Mouse (Mus musculus): ENCODE measurements at regions not wholly inside any gene's neighbourhood (a gene's known extent, or its start where the extent isn't known, plus 50 kb on each side); places are given as distances from the start of the nearest gene placed in this dataset.

DNA sequence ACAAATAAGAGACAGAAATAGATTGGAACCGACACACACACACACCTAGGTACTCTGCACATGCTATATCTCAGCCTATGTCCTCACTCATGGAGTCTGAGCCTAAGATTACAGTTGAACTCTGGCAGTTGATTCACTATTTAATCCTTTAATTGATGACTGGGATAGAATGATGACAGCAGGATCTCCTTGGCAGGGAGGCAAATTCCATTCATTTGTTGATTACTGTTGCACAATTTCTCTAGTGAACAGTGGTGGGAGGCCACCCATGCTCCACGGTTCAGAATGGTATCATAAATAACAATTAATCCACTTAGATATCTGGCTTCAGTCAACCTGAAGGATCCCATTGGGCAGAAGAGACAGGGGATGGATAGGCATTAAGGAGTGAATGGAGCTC, 181.3 kb upstream of the Auts2 start:
- no peak for ATAC-seq (replicated peaks; ENCODE audit: poor library complexity, severe bottlenecking)

DNA sequence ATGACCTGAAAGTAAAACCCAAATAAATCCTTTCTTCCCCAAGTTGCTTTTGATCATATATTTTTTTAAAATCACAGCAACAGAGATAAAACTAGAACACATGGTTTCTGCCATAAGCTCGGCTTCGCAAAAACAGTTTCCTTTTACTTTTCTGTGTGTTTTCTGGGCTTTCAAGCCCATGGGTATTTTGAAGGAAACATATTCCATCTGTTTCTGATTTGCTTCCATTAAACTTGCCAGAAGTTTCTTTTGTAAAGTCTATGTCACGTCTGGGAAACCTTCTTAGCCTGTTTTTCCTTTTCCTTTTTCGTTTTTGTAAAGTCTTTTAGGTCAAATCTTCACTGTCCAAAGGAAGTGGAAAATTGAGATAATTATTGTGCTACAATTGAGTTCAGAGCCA, 167.2 kb upstream of the Auts2 start:
- no peak for ATAC-seq (replicated peaks; ENCODE audit: poor library complexity, severe bottlenecking)

DNA sequence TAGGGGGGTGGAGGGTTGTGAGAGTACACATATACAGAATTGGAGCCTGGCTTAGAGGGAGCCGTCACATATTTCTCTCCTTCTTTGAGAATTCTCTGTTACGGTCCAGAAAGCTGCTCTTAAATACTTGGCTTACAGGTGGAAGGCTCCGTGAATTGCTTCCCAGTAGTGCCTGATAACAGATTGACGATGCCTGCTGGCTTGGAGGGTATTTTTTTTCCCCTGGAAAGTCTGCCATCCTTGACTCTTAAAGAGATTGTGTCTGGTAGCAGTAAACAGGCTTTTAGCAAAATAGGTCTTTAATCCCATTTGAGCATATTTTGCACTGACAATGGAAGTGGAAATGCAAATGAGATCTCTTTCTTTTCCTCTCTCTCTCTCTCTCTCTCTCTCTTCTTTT, 164.4 kb upstream of the Auts2 start:
- ATAC-seq (replicated peaks; ENCODE audit: poor library complexity, severe bottlenecking) = no peak

DNA sequence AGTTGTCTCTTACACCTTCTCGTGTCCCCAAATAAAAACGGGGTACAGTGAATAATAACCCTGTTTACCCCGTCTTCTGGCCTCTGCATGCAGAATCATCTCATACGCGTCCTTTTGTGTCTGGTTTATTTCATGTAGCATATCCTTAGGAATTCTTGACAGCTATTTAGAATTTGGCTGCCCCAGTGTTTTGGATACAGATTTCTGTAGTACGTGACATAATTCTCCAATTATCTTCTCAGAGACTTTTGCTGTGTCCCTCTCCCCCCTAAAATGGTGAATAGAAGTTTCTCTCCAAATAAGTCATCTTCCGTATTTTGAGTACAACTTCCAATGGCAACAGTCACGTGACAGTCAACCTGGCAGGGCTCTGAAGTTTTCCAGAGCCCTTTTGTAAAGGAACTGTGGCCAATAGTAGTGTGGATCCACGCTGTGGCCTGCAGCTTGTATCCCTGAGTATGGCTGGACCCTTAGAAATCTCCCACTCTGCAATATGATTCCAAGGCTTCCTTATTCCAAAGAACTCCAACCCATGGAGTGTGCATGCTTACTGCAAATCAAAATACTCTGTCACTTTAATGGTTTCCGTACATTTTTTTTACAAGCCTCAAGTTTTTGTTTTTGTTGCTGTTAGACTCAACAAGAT, 160.4 kb upstream of the Auts2 start:
- ATAC-seq (replicated peaks; ENCODE audit: poor library complexity, severe bottlenecking) = no peak

DNA sequence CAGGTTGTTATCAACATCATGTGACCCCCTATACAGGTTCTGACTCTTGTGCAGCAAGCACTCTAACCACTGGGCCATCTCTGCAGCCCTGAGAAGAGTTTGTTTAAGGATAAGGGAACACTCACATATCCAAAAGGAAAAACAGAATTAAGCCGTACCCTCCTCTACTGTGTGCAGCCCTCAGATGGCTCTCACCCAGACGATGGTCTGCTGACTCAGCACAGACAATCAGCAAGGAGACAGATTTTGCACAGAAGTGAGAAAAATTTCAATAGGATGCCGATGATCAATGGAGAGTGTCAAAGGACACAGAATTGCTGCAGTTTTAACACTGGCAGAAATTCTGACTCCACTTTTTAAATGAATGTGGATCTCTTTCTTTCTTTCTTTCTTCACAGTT, 159.4 kb upstream of the Auts2 start:
- no peak for ATAC-seq (replicated peaks; ENCODE audit: poor library complexity, severe bottlenecking)

DNA sequence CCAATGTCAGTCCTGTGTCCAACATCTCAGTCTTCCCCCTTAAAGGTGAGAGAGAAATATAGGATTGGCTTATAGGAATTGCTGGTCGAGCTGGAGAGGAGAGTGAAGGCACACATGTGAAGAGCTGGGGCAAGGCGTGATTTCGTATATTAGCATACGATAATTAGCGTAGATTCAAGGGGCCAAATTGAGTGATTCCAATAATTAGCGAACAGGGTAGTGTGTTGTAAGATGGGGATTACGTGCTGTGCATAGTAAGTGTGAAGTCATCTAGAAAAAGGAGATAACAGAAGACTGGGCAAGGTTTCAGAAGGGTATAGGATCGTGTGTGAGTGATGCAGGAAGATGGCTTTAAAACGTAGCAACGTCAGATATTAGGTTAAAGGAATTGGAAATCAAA, 147.6 kb upstream of the Auts2 start:
- no peak for ATAC-seq (replicated peaks; ENCODE audit: poor library complexity, severe bottlenecking)

DNA sequence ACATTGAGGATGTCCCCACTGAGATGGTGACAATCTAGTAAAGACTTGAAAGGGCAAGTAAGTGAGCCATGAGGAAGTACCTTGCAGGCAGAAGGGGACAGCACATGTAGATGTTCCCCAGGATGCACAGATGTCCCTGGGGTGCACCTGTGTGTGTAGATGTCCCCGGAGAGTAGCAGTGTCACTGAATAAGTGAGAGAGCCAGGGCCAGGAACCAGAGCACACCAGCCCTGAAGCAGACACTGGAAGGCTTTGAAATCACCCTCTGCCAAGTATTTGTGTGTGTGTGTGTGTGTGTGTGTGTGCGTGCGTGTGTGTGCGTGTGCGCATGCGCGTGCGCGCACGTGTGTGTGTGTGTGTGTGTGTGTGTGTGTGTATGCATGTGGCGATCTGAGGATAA, 132.1 kb upstream of the Auts2 start:
- ATAC-seq (replicated peaks; ENCODE audit: poor library complexity, severe bottlenecking) = no peak

DNA sequence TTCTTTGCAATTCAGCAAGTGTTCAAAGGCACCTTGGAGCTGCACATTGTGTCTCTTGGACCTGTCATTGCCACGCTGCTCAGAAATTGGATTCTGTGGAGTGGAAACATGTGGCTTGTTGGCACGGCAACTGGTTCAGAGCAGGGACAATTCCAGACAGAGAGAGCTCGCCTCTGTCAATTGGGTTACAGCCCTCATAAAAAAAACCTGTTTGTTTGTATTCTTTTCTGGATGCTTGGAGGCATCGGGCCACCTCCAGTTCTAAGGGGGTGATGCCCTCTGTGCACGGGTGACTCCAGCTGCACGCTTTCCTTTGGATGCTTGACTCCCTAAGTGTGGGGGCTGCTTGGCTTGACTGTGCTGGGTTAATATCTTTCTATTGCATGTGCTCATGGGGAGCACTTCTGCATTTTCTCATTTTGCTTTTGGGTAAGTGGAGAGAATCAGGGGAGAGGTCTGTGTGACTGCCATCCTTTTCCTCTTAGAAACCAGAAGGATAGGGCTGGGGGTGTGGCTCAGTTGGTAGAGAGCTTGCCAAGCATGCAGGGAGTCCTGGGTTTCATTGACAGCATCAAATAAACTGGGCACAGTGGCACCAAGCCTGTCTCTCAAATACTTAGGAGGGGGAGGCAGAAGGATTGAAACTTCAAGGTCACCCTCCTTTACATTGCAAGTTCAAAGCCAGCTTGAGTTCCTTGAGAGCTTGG, 130.6 kb upstream of the Auts2 start:
- ATAC-seq (replicated peaks; ENCODE audit: poor library complexity, severe bottlenecking) = no peak

DNA sequence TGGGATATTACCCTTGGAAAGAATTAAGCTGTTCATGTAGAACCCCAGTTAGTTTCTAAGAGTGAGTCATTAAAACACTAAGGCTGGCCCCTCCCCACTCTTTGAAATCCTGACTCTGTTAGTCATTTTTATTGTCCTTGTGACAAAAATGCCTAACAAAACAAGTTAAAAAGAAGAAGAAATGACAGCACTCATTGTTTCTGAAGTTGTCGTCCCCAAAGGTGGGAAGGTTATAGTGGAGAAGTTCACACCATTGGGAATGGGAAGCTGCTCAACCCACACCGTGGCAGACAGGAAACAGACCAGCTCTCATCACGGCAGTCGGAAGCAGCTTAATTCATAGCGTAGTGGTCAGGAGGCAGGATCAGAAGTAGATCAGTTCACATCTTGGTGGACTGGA, 128.4 kb upstream of the Auts2 start:
- no peak for ATAC-seq (replicated peaks; ENCODE audit: poor library complexity, severe bottlenecking)

DNA sequence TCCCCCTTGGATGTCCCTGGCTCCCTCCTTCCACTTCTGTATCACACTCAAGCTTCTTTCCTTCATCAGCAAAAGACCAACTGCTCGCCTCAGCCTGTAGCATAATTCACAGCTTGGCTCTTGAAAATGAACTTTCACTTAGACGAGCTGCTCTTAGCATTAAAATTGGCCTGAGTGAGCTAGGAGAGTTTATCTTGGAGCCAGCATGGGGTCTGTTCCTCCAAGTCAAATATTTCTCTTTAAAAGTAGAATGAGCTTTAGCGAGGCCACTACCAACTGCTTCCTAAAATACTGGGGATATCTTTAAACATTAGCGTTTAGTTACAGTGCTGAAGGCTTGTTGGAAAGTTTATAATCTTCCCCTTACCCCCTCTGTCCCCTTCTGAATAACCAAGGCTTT, 124.2 kb upstream of the Auts2 start:
- no peak for ATAC-seq (replicated peaks; ENCODE audit: poor library complexity, severe bottlenecking)

DNA sequence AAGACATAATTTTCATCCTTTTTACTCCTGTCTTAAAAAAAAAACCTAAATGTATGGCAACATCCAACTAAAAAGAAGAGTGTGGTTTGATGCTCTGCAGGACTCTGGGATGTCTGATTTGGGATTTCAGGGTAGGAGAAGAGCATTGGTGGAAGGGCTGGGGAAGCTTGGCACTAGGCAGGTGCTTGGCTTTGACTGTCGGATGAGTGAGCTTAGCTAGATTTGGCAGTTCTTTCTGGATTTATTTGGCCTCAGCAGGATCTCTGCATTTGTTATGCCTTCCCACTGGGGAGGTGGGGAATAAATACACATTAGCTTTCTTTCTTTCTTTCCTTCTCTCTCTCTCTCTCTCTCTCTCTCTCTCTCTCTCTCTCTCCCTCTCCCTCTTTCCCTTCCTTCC, 118.1 kb upstream of the Auts2 start:
- no peak for ATAC-seq (replicated peaks; ENCODE audit: poor library complexity, severe bottlenecking)

DNA sequence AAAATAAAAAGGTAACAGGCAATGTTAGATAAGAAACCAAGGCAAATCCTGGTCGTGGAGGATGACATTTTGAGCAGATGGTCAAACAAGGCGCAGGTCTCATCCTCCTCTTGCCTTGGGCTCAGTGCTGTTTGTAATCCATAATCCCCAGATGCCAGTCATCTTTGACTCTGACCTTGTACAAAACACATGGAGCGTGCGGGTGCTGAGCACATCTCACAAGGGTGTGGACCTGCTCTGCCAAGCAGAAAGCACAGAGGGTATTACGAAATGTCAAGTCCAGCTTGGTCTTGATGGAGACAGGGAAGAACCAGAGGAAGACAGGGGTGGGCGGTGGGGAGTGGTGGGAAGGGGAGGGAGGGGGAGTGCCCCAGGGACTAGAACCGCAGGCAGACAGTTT, 116.9 kb upstream of the Auts2 start:
- no peak for ATAC-seq (replicated peaks; ENCODE audit: poor library complexity, severe bottlenecking)

DNA sequence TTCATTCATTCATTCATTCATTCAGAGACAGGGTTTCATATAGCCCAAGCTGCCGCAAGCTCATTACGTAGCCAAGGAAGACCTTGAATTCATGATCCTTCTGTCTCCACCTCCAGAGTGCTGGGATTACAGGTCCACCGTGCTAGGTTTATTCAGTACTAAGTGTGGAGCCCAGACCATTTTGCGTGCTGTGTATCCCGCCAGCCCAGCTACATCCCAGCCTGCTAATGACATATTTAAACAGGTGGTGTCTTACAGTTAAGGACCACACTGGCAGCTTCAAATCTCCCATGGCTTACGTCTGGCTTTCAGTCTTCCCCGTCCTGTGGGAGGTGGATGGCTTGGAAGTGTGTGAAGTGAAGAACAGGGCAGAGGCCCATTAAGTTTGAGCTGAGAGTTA, 111.2 kb upstream of the Auts2 start:
- no peak for ATAC-seq (replicated peaks; ENCODE audit: poor library complexity, severe bottlenecking)

DNA sequence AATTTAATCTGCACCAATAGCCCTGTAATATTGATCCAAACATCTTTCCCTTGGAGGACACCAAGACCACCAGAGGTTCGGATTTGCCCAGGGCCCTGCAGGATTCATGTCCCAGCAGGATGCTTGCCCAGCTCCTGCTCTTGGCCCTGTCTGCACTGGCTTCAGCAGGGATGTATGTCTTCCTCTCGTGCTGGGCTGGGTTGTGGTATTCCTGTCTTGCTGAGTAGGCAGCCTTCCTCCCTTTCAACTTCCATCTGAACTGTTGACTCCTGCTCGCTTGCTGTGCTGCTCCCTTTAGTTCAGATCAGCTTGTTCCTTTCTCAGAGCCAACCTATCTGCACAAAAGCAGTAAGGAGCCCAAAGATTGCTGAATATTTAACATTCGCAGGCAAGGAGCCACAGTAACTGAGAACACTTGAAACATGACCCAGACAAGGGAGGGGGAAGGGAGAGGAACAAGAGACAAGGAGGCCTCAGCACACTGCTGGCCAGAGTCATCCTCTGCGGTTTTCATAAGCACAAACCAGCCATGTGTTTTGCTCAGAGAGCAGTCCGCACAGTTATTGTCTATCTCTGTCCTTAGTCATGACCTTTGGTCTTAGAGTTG, 110.7 kb upstream of the Auts2 start:
- no peak for ATAC-seq (replicated peaks; ENCODE audit: poor library complexity, severe bottlenecking)

DNA sequence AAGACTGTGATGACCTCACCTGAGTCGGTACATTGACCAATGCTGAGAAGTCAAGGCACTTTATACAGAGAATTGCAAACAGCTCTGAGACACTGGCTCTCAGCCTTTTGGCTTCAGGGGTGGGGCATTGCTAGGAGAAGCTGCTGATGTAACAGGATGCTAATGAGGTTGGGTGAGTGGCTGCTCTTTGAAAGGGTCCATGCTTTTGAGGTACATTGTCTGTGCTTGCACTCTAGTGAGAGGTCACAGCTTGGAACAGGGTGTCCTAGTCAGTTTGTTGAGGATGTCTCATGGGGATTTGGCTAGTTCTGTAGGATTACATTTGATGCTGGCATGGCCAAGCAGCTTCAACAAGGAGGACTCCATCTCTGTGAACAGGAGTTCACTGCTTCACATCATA, 109.1 kb upstream of the Auts2 start:
- no peak for ATAC-seq (replicated peaks; ENCODE audit: poor library complexity, severe bottlenecking)

DNA sequence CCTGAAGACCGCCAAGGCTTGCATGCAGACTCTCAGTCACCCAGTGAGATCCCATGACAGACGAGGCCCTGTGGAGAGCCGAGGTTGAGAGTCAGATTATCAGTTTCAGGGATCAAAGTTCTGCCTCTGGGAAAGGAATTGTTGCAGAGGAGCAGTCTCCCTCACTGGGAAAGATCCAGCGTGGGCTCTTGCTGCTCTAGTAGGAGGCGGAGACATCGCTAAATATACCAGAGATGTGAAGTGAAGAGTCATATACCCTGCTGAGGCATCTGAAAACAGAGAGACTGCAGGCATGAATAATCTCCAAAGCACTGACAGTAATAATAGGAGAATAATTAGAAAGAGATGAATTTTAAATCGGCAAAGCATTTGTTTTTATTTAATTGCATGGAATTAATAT, 106.6 kb upstream of the Auts2 start:
- ATAC-seq (replicated peaks; ENCODE audit: poor library complexity, severe bottlenecking) = no peak

DNA sequence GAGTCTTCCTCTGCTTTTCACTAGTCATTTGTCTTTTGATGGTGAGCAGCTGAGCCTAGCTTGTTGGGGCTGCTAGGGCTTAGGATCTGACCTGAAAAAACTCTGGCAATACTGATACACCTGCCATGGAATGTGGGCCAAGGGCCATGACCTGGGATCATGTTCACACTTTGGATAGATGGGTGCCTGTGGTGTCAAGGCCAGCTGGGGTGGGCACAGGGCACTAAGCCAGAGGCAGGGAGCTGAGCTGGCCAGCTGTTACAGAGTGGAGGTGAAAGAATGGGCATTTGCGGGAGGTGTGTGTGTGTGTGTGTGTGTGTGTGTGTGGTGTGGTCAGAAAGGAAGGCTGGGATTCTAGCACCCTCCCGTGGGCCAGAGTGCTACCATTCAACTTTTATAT, 105.6 kb upstream of the Auts2 start:
- ATAC-seq (replicated peaks; ENCODE audit: poor library complexity, severe bottlenecking) = no peak

DNA sequence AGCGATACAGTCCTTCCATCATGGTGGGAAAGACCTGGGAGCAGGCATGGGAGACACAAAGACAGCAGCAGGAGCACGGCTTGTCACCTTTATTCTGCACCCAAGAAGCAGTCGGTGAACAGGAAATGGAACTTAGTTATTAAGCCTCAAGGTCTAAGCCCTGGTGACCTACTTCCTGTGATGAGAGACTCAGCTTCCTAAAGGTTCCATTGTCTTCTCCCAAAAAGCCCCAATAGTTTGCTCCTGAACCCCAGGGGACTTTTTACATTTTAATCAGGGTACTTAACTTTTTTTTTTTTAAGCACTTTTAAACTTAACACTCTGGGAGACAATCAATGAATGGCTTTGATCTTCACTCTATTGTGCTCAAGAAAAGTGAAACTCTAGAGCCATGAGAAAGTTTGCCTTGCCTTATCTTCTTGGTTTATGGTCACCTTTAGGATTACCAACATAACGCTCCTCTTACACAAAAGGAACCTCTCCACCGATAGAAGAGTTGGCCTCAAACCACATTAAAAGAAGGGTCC, 101.6 kb upstream of the Auts2 start:
- ATAC-seq (replicated peaks; ENCODE audit: poor library complexity, severe bottlenecking) = no peak

DNA sequence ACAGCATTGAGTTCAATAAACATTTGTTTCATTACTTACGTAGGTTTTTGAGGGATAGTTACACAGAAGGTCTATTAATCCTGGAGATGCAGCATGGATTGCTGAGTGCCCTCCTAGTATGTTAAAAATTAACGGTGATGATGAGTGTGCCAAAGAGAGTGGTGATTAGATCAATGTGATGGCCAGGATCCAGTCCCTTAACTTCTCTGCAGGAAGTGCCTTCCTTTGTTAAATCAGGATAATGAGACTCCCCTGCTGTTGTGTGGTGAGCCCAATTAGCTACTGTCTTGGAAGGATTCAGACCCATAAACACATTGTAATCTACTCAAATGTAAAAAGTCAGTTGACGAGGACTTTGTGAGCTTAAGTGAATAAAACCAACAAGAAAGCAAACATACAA, 100.1 kb upstream of the Auts2 start:
- no peak for ATAC-seq (replicated peaks; ENCODE audit: poor library complexity, severe bottlenecking)

DNA sequence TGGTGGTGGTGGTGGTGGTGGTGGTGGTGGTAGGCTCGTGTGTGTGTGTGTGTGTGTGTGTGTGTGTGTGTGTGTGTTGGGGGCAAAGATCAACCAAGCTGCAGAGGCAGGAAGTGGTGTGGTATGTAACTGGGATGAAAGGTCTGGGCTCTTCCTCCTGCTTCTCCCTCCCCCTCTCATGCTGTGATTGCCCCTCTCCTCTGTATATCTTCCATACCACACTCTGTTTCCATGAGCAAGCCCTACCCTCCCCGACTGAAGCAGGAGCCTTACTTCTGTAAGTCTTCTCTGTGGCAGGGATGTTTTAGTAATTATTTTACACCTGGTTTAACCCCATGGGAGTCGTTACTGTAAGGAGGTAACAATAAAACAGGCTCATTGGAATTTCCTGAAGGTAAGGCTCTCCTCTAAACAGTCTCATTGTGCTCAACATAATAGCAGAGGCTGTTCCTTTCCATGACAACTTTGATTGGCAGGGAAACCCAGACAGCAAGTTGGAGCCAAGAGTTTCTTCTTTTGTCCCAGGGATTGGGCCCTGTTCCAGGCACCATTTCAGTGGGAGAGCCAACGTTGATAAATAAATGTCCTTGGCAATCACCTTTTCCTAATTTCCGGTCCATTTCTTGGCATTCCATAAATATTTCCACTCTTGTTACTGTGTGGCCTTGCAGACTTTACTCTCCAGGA, 90.2 kb upstream of the Auts2 start:
- ATAC-seq (replicated peaks; ENCODE audit: poor library complexity, severe bottlenecking) = no peak

DNA sequence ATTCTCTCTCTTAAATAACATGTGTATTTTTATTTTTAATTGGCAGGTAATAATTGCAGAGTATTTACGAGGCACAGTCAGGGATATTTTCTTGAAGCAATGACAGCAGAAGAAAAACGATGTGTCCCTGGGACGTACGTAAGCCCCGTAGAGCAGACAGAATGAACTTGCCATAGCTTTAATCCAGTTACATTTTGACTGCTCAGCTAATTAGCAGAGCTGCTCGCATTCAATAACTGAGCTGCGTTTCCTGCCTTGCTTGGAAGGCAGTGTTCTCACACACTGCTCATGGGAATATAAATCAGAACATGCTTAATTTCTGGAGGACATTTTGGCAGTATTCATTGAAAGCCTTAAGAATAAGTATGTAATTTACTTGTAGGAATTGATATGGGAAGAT, 78.6 kb upstream of the Auts2 start:
- ATAC-seq (replicated peaks; ENCODE audit: poor library complexity, severe bottlenecking) = no peak
